Mouse (Mus musculus) stomach, postnatal 0 days (tissue): ENCODE data around the gene Smoc1.

Experiments used
- CTCF ChIP-seq: IDR thresholded peaks from 2 replicates; pipeline ENCODE4 v1.5.1; 2016; ENCODE audit warnings: antibody characterized with exemption, low read depth, mild to moderate bottlenecking, moderate library complexity
- EP300 ChIP-seq: optimal IDR thresholded peaks from 2 replicates; pipeline ENCODE3; 2016; ENCODE audit warnings: antibody characterized with exemption

GRCm38 (mm10) chr12:81188996-81189395 is 162.4 kb downstream of the Smoc1 start:
- TF ChIP-seq CTCF (no peak), EP300 (no peak)
